Mouse (Mus musculus): ENCODE data around the gene Elf2. TPM values are rescaled to one million over a fixed set of nuclear protein-coding genes. Genes with fewer than 3 reads are reported as not detected.

Elf2 gene
- polyA plus RNA-seq, 1 experiment: 87.8 TPM

DNA sequence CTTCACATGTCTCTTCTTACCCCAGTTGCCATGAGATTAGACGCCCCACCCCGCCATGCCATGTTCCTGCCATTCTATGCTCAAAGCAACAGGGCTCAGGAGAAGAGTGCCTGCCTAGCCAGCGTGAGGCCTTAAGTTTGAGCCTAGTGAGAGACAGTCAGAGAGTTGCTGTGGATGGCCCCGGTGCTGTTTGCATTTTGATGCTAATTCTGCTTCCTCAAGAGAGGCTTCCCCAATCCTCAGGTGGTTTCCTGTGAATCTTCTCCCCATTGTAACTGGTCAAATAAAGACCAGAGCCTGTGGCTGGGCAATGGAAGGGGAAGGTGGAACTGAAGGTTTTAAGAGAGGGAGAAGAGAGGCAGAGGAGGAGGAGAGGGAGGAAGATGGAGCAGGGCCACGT lies 131.8 kb downstream of the Elf2 start:
- TF ChIP-seq POLR2A (IDR thresholded peaks at IDR 0.05; ENCODE audit: control insufficient read depth, low read depth, low read length) (no peak), CTCF (IDR thresholded peaks at IDR 0.05; ENCODE audit: control insufficient read depth, insufficient read depth, insufficient replicate concordance, low read depth, low read length) (no peak)
- H3K27ac ChIP-seq (ENCODE audit: control insufficient read depth, insufficient read depth, low read depth, low read length): no peak overlapping the region
- H3K4me1 ChIP-seq (ENCODE audit: control insufficient read depth, insufficient read depth, low read length): no peaks in the 10 kb centered on the region
- no peak overlapping the region for H3K4me3 ChIP-seq (ENCODE audit: control insufficient read depth, low read depth, low read length)
- no peaks in the 10 kb centered on the region for H3K27me3 ChIP-seq (ENCODE audit: control insufficient read depth, insufficient read depth, low read length)
- H3K36me3 ChIP-seq (ENCODE audit: control insufficient read depth, insufficient read depth, low read length): no peaks in the 10 kb centered on the region

DNA sequence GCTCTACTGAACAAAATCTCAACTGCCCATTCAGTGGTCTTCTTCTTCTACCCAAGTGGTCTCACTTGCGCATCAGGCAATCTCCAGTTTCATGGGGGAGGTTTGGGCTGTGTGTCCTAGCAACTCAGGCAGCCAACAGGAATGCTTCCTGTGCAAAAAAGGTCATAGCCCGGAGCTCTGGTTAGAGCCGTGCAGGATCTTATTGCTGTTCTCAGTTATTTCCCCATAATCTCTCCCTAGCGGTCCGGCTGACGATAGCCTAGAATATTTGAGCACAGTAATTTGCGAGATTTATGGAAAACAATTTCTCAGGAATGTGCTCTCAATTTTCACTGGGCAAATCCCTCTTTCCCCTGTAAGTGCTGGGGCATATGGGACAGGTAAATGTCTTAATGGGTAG lies 133.9 kb downstream of the Elf2 start:
- H3K27me3 ChIP-seq (ENCODE audit: control insufficient read depth, insufficient read depth, low read length): no peaks in the 10 kb centered on the region
- TF ChIP-seq CTCF (IDR thresholded peaks at IDR 0.05; ENCODE audit: control insufficient read depth, insufficient read depth, insufficient replicate concordance, low read depth, low read length) (no peak), POLR2A (IDR thresholded peaks at IDR 0.05; ENCODE audit: control insufficient read depth, low read depth, low read length) (no peak)
- H3K36me3 ChIP-seq (ENCODE audit: control insufficient read depth, insufficient read depth, low read length): no peaks in the 10 kb centered on the region
- no peak overlapping the region for H3K27ac ChIP-seq (ENCODE audit: control insufficient read depth, insufficient read depth, low read depth, low read length)
- peaks cover 2% of the 10 kb centered on the region; the same call in 1 of the 2 replicates for H3K4me1 ChIP-seq (ENCODE audit: control insufficient read depth, insufficient read depth, low read length)
- H3K4me3 ChIP-seq (ENCODE audit: control insufficient read depth, low read depth, low read length): no peak overlapping the region

DNA sequence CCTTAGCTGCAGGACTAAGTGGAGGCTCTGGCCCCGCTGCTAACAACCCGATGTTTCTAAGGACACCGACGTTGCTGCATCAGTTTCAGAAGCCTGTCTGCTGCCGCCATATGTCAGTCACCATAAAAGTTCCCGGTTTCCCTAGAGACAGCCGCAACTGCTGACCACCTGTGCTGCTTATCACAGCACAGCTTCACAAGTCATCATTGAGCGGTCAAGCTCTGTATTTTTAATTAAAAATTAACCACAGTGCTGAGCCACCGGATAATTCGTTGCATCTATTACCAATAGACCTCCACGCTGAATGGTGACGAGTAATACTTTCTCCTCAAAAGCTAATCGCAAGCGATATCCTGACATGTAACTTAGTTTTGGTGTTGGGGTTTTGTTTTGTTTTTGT lies 135.6 kb downstream of the Elf2 start:
- H3K27ac ChIP-seq (ENCODE audit: control insufficient read depth, insufficient read depth, low read depth, low read length): no peak overlapping the region
- H3K27me3 ChIP-seq (ENCODE audit: control insufficient read depth, insufficient read depth, low read length): no peaks in the 10 kb centered on the region
- TF ChIP-seq POLR2A (IDR thresholded peaks at IDR 0.05; ENCODE audit: control insufficient read depth, low read depth, low read length): no peak
- no peak for TF ChIP-seq CTCF (IDR thresholded peaks at IDR 0.05; ENCODE audit: control insufficient read depth, insufficient read depth, insufficient replicate concordance, low read depth, low read length)

DNA sequence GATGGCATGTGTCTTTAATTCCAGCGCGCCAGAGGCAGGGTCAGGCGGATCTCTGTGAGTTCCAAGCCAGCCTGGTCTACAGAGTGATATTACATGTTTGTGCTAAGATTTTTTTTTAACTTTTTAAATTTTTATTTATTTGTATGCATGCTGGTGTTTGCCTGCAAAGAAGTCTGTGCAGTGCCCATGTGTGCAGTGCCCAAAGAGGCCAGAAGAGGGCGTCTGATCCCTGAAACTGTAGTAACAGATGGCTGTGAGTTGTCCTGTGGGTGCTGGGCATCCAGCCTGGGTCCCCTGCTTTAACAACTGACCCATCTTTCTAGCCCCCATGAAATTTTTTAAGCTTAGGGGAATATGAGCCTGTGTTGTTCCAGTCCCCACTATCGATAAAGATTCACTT lies 136.0 kb downstream of the Elf2 start:
- Histone ChIP-seq H3K27me3 (ENCODE audit: control insufficient read depth, insufficient read depth, low read length) (no peaks in the 10 kb centered on the region), H3K27ac (ENCODE audit: control insufficient read depth, insufficient read depth, low read depth, low read length) (no peak overlapping the region), H3K4me3 (ENCODE audit: control insufficient read depth, low read depth, low read length) (no peak overlapping the region), H3K36me3 (ENCODE audit: control insufficient read depth, insufficient read depth, low read length) (no peaks in the 10 kb centered on the region), H3K4me1 (ENCODE audit: control insufficient read depth, insufficient read depth, low read length) (peaks cover 2% of the 10 kb centered on the region; the same call in 1 of the 2 replicates)
- TF ChIP-seq POLR2A (IDR thresholded peaks at IDR 0.05; ENCODE audit: control insufficient read depth, low read depth, low read length) (no peak), CTCF (IDR thresholded peaks at IDR 0.05; ENCODE audit: control insufficient read depth, insufficient read depth, insufficient replicate concordance, low read depth, low read length) (peak; percentile 80; the same call in 1 of the 2 replicates)

More for the DNA sequence above, 135.6 kb downstream of the Elf2 start:
- no peak overlapping the region for H3K4me3 ChIP-seq (ENCODE audit: control insufficient read depth, low read depth, low read length)
- peaks cover 2% of the 10 kb centered on the region; the same call in 1 of the 2 replicates for H3K4me1 ChIP-seq (ENCODE audit: control insufficient read depth, insufficient read depth, low read length)
- H3K36me3 ChIP-seq (ENCODE audit: control insufficient read depth, insufficient read depth, low read length): no peaks in the 10 kb centered on the region

- TF ChIP-seq CTCF (IDR thresholded peaks at IDR 0.05; ENCODE audit: control insufficient read depth, insufficient read depth, insufficient replicate concordance, low read depth, low read length): no peak
- H3K4me1 ChIP-seq (ENCODE audit: control insufficient read depth, insufficient read depth, low read length): peaks cover 2% of the 10 kb centered on the region; the same call in 1 of the 2 replicates
- no peaks in the 10 kb centered on the region for H3K27me3 ChIP-seq (ENCODE audit: control insufficient read depth, insufficient read depth, low read length)
- no peaks in the 10 kb centered on the region for H3K36me3 ChIP-seq (ENCODE audit: control insufficient read depth, insufficient read depth, low read length)
- no peak overlapping the region for H3K27ac ChIP-seq (ENCODE audit: control insufficient read depth, insufficient read depth, low read depth, low read length)
- H3K4me3 ChIP-seq (ENCODE audit: control insufficient read depth, low read depth, low read length): no peak overlapping the region
Measured at GRCm38 (mm10) chr3:51203906-51204305, 136.6 kb downstream of the Elf2 start.

Other genes starting within 250 kb of the Elf2 start
- gene Noct, start 116.2 kb downstream of the Elf2 start, polyA plus RNA-seq (2012; rRNA removed): 7.2 and 7.4 TPM in 2 replicates
- 17.9 and 19.9 TPM in 2 replicates for gene Mgarp, start 56.1 kb upstream of the Elf2 start, polyA plus RNA-seq (2012; rRNA removed)
- gene Ndufc1, start 68.3 kb upstream of the Elf2 start, polyA plus RNA-seq (2012; rRNA removed): 361 and 448 TPM in 2 replicates
- gene Naa15, start 74.5 kb upstream of the Elf2 start, polyA plus RNA-seq (2012; rRNA removed): 9.9 and 15.0 TPM in 2 replicates
- gene Rab33b, start 143.3 kb upstream of the Elf2 start, polyA plus RNA-seq (2012; rRNA removed): 3.7 and 4.2 TPM in 2 replicates
- gene Setd7, start 220.2 kb upstream of the Elf2 start, polyA plus RNA-seq (2012; rRNA removed): 1.6 TPM in 2 replicates

Data from testis, adult 2 months (tissue).